Mouse (Mus musculus): ENCODE measurements around the gene Fgf18.

GRCm38 (mm10) chr11:33143906-33144305 lies 3.3 kb downstream of the Fgf18 start:
- TF ChIP-seq CTCF (IDR thresholded peaks at IDR 0.05; ENCODE audit: control insufficient read depth, insufficient read depth, insufficient replicate concordance, low read depth, low read length) (no peak), POLR2A (IDR thresholded peaks at IDR 0.05; ENCODE audit: control insufficient read depth, low read depth, low read length) (no peak)

Measured in testis, adult 2 months (tissue).